Mouse (Mus musculus): Measurements from ENCODE around the gene Anapc15.

GRCm38 (mm10) chr7:101895695-101896094 lies 32.2 kb downstream of the Anapc15 start:
- TF ChIP-seq CTCF (IDR thresholded peaks at IDR 0.05; ENCODE audit: borderline replicate concordance, insufficient read depth, low read depth, low read length) (no peak), POLR2A (IDR thresholded peaks at IDR 0.05; ENCODE audit: borderline replicate concordance, insufficient read depth, low read length) (no peak)

All from cerebellum, adult 2 months (tissue).